Mouse (Mus musculus) C2C12 (cell line): ENCODE measurements around the gene Rnd3. TPM values are rescaled to one million over a fixed set of nuclear protein-coding genes. Genes with fewer than 3 reads are reported as not detected.

Experiments used
- H3K27me3 ChIP-seq: one replicate; pipeline ENCODE4 v1.6.1; 2011; ENCODE audit not compliant: control insufficient read depth, insufficient read depth, insufficient read length
- H3K36me3 ChIP-seq: one replicate; pipeline ENCODE4 v1.6.1; 2011; ENCODE audit not compliant: control insufficient read depth, insufficient read depth
- H3K4me3 ChIP-seq: one replicate; pipeline ENCODE4 v1.5.1; 2011; ENCODE audit warnings: mild to moderate bottlenecking, control low read depth; ENCODE audit not compliant: poor library complexity, insufficient read depth, severe bottlenecking
- H3K79me2 ChIP-seq: one replicate; pipeline ENCODE4 v1.6.1; 2011; ENCODE audit not compliant: control insufficient read depth, insufficient read depth
- H3K79me3 ChIP-seq: one replicate; pipeline ENCODE4 v1.6.1; 2011; ENCODE audit warnings: low read depth, control low read depth
- H3ac ChIP-seq: one replicate; pipeline ENCODE3; 2011; ENCODE audit warnings: low read depth; ENCODE audit not compliant: control insufficient read depth, insufficient read length
- CEBPB ChIP-seq: IDR thresholded peaks from one replicate; pipeline ENCODE4 v1.6.1; 2011; ENCODE audit warnings: low read depth, mild to moderate bottlenecking, control low read depth, moderate library complexity
- CTCF ChIP-seq: IDR thresholded peaks from one replicate; pipeline ENCODE4 v1.5.1; 2011; ENCODE audit not compliant: control insufficient read depth, insufficient read depth, insufficient read length
- FOSL1 ChIP-seq: IDR thresholded peaks from one replicate; pipeline ENCODE4 v1.8.0; 2011; ENCODE audit warnings: mild to moderate bottlenecking, low read length; ENCODE audit not compliant: poor library complexity, insufficient read depth, severe bottlenecking
- MAX ChIP-seq: IDR thresholded peaks from one replicate; pipeline ENCODE4 v1.6.1; 2011; ENCODE audit warnings: mild to moderate bottlenecking, control low read depth
- MYOD1 ChIP-seq: IDR thresholded peaks from one replicate; pipeline ENCODE4 v1.6.1; 2011; ENCODE audit warnings: low read depth; ENCODE audit not compliant: control insufficient read depth, insufficient read length
- MYOG ChIP-seq: IDR thresholded peaks from one replicate; pipeline ENCODE4 v1.6.1; 2011; ENCODE audit not compliant: control insufficient read depth, insufficient read length; ENCODE audit errors: extremely low read depth
- USF1 ChIP-seq: IDR thresholded peaks from one replicate; pipeline ENCODE4 v1.6.1; 2011; ENCODE audit warnings: low read depth, mild to moderate bottlenecking, control low read depth, moderate library complexity
- polyA plus RNA-seq: library from polyadenylated mRNA; unstranded; fragments of >200 nt; fragmentation: generic; extraction: Trizol; gene quantifications from one replicate; pipeline ENCODE4 v1.2.1, GENCODE M21; 2012; ENCODE audit warnings: missing spikeins

Gene Rnd3
- polyA plus RNA-seq, 1 experiment, result 8.5 TPM

DNA sequence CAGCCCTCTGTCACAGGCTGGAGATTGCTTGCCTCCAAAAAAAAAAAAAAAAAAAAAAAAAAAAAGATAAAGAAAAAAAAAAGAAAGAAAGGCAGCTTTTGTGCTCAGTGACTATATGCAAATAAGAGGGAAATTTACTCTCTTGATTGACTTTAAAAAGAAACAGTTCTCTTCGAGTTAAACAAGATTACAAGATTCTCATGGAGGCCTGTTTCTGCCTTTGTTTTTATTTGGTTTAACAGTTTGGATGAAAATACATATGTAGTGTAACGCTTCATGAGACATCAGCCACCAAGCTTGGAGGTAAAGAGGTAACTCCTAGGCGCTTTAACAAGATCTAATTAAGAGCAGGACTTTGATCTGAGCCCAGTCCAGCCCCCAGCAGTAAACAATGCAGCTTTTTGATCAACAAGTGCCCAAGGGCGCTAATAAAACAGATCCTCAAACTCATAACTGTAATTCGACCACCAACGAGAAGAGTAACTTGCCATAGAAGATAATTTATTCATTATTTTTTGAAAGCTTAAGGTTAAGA, 8.9 kb downstream of the Rnd3 start:
- Histone ChIP-seq H3K79me3 (peaks cover 87% of the 10 kb centered on the region), H3K27me3 (no peaks in the 10 kb centered on the region), H3ac (no peak overlapping the region), H3K4me3 (no peak overlapping the region), H3K36me3 (peaks cover 75% of the 10 kb centered on the region), H3K79me2 (peaks cover 99% of the 10 kb centered on the region)
- no peak for TF ChIP-seq MYOD1

DNA sequence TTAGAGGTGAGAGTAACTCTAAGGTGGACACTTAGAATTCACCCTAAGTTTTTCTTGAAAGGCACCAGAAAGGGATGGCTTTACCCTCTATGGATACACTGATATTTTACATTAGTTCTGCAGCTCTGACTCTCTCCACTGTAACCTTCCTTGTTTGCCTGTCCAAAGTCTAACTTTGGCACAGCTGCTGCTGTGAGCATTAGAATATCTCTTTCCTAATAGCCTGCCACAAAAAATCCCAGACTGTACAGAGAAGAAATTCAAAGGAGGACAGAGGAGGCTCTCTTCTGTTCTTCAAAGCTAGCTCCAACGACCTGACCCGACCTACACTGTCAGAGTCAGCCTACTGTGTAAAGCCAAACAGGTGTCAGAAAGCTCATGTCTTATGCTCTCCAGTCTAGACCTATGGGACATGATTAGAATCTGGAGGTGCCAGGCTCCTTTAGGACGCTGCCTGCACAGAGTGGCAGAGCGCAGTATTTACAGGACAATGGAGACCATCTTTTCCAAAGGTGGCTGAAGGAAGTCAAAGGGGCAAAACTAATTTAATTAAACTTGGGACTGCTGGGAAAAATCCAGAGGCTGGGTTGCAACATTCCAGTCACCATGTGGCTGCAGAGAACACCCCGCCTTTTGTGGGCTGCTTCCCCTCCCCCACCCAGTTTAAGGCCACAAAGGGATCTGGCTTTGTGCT, 9.5 kb downstream of the Rnd3 start:
- Histone ChIP-seq H3ac (no peak overlapping the region), H3K79me3 (peaks cover 83% of the 10 kb centered on the region), H3K27me3 (no peaks in the 10 kb centered on the region), H3K4me3 (no peak overlapping the region), H3K36me3 (peaks cover 75% of the 10 kb centered on the region), H3K79me2 (peaks cover 99% of the 10 kb centered on the region)
- TF ChIP-seq MYOD1 (no peak), MYOG (no peak), MAX (no peak), CEBPB (no peak), CTCF (no peak), USF1 (no peak), FOSL1 (no peak)

DNA sequence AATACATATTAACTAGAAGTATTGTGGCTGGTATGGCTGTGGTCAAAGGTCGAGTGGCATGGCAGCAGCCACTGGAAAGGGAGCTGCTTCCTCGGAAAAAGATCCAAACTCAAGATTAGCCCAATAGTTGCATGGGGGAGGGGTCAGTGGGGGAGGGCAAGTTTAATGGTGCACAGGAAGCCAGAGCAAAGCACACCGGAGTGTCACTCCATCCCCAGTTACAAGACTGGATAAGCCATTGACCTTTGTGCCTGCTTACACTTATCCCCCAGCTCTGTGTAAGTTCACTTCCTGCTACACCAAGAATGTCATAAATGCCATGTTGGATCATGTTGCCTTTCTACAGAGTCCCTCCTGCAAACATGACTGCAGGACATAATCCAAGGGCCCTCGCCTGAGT, 11.2 kb downstream of the Rnd3 start:
- H3ac ChIP-seq, result no peak overlapping the region
- H3K36me3 ChIP-seq, result peaks cover 75% of the 10 kb centered on the region
- no peak overlapping the region for H3K4me3 ChIP-seq
- TF ChIP-seq MYOD1 (no peak), CEBPB (no peak), USF1 (no peak), MAX (no peak), FOSL1 (no peak), CTCF (no peak), MYOG (no peak)
- peaks cover 90% of the 10 kb centered on the region for H3K79me2 ChIP-seq
- H3K79me3 ChIP-seq, result peaks cover 68% of the 10 kb centered on the region
- H3K27me3 ChIP-seq, result no peaks in the 10 kb centered on the region

DNA sequence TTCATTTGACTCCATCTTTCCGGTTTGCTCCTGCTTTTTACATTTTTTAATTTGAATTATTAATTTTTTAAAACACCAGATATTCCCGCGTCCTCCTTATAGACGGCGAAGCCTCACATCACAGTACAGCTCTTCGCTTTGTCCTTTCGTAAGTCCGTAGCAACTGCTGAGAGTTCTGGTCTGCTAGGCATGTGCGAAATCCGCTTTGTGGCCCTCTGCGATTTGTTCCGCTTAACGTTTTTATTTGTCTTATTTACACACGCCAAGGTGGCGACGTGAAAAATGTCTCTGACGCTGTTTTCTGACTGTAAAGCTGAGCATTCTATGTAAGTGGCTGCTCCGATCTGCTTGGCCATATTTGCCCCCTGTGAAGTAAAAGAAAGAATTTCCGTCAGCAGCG, 16.7 kb downstream of the Rnd3 start:
- peaks cover 38% of the 10 kb centered on the region for H3K79me2 ChIP-seq
- H3K27me3 ChIP-seq, result no peaks in the 10 kb centered on the region
- no peak for TF ChIP-seq MYOD1
- no peak for TF ChIP-seq MYOG
- no peak for TF ChIP-seq FOSL1
- TF ChIP-seq MAX, result no peak
- TF ChIP-seq CEBPB, result no peak
- TF ChIP-seq USF1, result no peak
- TF ChIP-seq CTCF, result no peak
- H3K79me3 ChIP-seq, result peaks cover 17% of the 10 kb centered on the region
- H3K36me3 ChIP-seq, result peaks cover 73% of the 10 kb centered on the region
- no peak overlapping the region for H3K4me3 ChIP-seq
- H3ac ChIP-seq, result no peak overlapping the region

DNA sequence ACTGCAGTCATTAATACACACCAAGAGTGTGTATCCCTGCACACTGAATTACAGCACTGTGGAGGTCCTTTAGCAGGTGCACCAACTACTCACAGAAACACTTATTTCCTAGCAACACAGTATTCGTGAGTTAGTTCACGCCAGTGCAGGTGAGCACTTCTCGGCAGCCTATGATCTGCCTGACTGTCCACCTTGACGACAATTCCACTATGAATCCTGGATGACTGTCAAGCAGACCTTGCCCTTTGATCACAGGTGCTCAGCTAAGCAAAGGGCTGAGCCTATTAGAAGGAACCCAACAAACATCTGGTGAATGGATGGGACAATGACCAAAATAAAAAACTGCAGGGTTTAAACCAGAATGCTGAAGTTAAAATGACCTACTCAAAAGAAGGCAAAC, 20.8 kb downstream of the Rnd3 start:
- Histone ChIP-seq H3K4me3 (no peak overlapping the region), H3K79me2 (peaks cover 5% of the 10 kb centered on the region), H3K36me3 (peaks cover 32% of the 10 kb centered on the region), H3K79me3 (peaks cover 2% of the 10 kb centered on the region), H3K27me3 (no peaks in the 10 kb centered on the region), H3ac (no peak overlapping the region)
- no peak for TF ChIP-seq MYOG
- no peak for TF ChIP-seq USF1
- no peak for TF ChIP-seq MAX
- TF ChIP-seq CTCF, result no peak
- TF ChIP-seq MYOD1, result no peak

DNA sequence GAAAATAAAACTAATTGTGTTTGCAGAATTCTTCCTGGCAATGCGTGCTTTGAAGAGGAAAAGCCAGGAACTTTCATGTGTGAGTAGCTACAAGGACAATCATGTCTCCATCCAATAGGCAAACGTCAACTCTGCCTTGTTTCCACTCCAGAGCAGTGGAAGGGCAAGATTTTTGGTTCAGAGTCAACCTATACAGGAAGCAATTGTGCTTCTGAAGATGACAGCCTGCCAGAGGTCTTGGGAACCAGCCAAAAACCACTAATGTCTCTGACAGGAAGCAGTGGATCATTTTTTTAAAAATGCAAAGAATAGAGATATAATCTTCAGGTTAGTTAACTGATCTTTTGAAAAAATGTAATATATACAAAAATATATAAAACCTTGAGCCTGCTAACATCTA, 38.6 kb downstream of the Rnd3 start:
- no peak for TF ChIP-seq MYOG
- TF ChIP-seq USF1, result no peak
- no peak for TF ChIP-seq FOSL1
- no peak for TF ChIP-seq CTCF
- no peak for TF ChIP-seq CEBPB
- Histone ChIP-seq H3K79me3 (no peaks in the 10 kb centered on the region), H3K27me3 (no peaks in the 10 kb centered on the region), H3K36me3 (no peaks in the 10 kb centered on the region), H3ac (no peak overlapping the region), H3K4me3 (no peak overlapping the region), H3K79me2 (no peaks in the 10 kb centered on the region)
